Mouse (Mus musculus) cortical plate, adult 2 months (tissue): ENCODE measurements at regions not wholly inside any gene's neighbourhood (a gene's known extent, or its start where the extent isn't known, plus 50 kb on each side); places are given as distances from the start of the nearest gene placed in this dataset.

ENCODE experiments used
- CTCF ChIP-seq: fragments of 200-500 bp; IDR thresholded peaks from 2 replicates; pipeline ENCODE4 v1.5.1; 2011; ENCODE audit warnings: mild to moderate bottlenecking, control low read depth, low read length; ENCODE audit not compliant: insufficient read depth; ENCODE audit errors: extremely low read depth
- POLR2A ChIP-seq: fragments of 200-500 bp; IDR thresholded peaks from 2 replicates; pipeline ENCODE4 v1.6.1; 2011; ENCODE audit warnings: mild to moderate bottlenecking, low read length, control low read depth; ENCODE audit not compliant: insufficient read depth; ENCODE audit errors: extremely low read depth

DNA sequence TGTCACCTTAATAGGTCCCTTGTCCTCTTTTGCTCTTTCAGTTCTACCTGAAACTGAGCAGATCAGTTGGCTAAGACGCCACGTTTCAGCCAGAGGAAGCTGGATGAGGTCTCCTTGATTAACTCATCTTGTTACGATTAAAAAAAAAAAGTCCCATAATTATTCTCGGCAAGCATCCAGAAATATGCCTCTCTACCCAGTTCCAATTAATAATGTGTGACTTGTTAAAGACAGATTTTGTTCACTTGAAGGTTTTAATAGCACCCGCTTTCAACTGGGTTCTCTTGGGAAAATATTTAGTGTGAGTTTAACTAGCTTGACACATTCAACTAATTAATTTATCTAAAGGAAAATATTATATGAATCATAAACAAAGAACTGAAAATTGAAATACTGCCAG, 412.0 kb downstream of the Btg1 start:
- TF ChIP-seq CTCF (no peak), POLR2A (no peak)
